Mouse (Mus musculus) midbrain, embryonic 11.5 days (tissue): ENCODE results near the gene Cd5. TPM values are rescaled to one million over a fixed set of nuclear protein-coding genes. Genes with fewer than 3 reads are reported as not detected.

ENCODE experiments used
- ATAC-seq: fragments of 200-750 bp; cut with Nextera tagmentation; 2 replicates; pipeline ENCODE4 v1.8.0; 2017; ENCODE audit warnings: moderate TSS enrichment, moderate library complexity; ENCODE audit not compliant: low FRiP score
- DNase-seq: peaks from one replicate; pipeline ENCODE4 v3.0.0; 2015; ENCODE audit warnings: low spot score; ENCODE audit errors: missing footprints
- H3K27ac ChIP-seq: fragments of 300-500 bp; sonication (generic); 2 replicates; pipeline ENCODE4 v1.5.1; 2014; ENCODE audit warnings: low read depth, low read length
- H3K27me3 ChIP-seq: fragments of 300-500 bp; sonication (generic); 2 replicates; pipeline ENCODE4 v1.6.1; 2014; ENCODE audit warnings: mild to moderate bottlenecking, low read length, moderate library complexity, mixed read lengths; ENCODE audit not compliant: control insufficient read depth, insufficient read depth
- H3K36me3 ChIP-seq: fragments of 300-500 bp; sonication (generic); 2 replicates; pipeline ENCODE4 v1.6.1; 2014; ENCODE audit warnings: mild to moderate bottlenecking, low read length, moderate library complexity, mixed read lengths; ENCODE audit not compliant: control insufficient read depth, insufficient read depth
- H3K4me1 ChIP-seq: fragments of 300-500 bp; sonication (generic); 2 replicates; pipeline ENCODE4 v1.6.1; 2014; ENCODE audit warnings: low read length; ENCODE audit not compliant: control insufficient read depth, insufficient read depth
- H3K4me2 ChIP-seq: fragments of 300-500 bp; sonication (generic); 2 replicates; pipeline ENCODE4 v1.6.1; 2014; ENCODE audit warnings: mild to moderate bottlenecking, moderate library complexity
- H3K4me3 ChIP-seq: fragments of 300-500 bp; sonication (generic); 2 replicates; pipeline ENCODE4 v1.5.1; 2014; ENCODE audit warnings: low read depth, low read length
- H3K9ac ChIP-seq: fragments of 300-500 bp; sonication (generic); 2 replicates; pipeline ENCODE4 v1.6.1; 2014; ENCODE audit warnings: low read length
- H3K9me3 ChIP-seq: fragments of 300-500 bp; sonication (generic); 2 replicates; pipeline ENCODE4 v1.6.1; 2016; ENCODE audit warnings: low read length; ENCODE audit not compliant: control insufficient read depth
- WGBS: fragments of 180-500 bp; shearing (Covaris S2); extraction: QIAGEN DNeasy Blood & Tissue Kit; methylation state at CpG from one replicate; pipeline ENCODE4 v1.1.7; 2014; 5-methylcytosine and 5-hydroxymethylcytosine counted together
- polyA plus RNA-seq: library from polyadenylated mRNA; unstranded; fragments of >200 nt; fragmentation: Nextera tagmentation; extraction: Ambion mirVana; gene quantifications from 2 replicates; pipeline ENCODE4 v1.2.1, GENCODE M21; 2014

Gene Cd5
- polyA plus RNA-seq, 1 experiment from 2014 or later, result 0.22 TPM

- Histone ChIP-seq H3K36me3 (no peaks in the 10 kb centered on the region), H3K27ac (no peak overlapping the region), H3K4me2 (no peak overlapping the region), H3K4me3 (no peak overlapping the region), H3K27me3 (no peaks in the 10 kb centered on the region), H3K4me1 (no peaks in the 10 kb centered on the region; the same call in 1 of the 2 replicates), H3K9ac (no peak overlapping the region), H3K9me3 (no peaks in the 10 kb centered on the region)
- ATAC-seq (no peak), DNase-seq (peak; percentile 59)
- 87% methylated on average over 6 of the region's 6 CpGs for WGBS
Measured at GRCm38 (mm10) chr19:10750161-10750560, 11.4 kb upstream of the Cd5 start.

- Histone ChIP-seq H3K4me2 (no peak overlapping the region), H3K4me3 (no peak overlapping the region), H3K27ac (no peak overlapping the region), H3K27me3 (no peaks in the 10 kb centered on the region), H3K9me3 (no peaks in the 10 kb centered on the region), H3K4me1 (no peaks in the 10 kb centered on the region; the same call in 1 of the 2 replicates), H3K9ac (no peak overlapping the region), H3K36me3 (no peaks in the 10 kb centered on the region)
- DNase-seq, result peak; percentile 69
- no peak for ATAC-seq
- WGBS, result 78% methylated on average over 6 of the region's 6 CpGs
Measured at GRCm38 (mm10) chr19:10749295-10749694, 10.5 kb upstream of the Cd5 start.

GRCm38 (mm10) chr19:10748401-10749102 lies 9.8 kb upstream of the Cd5 start:
- 49% methylated on average over 11 of the region's 11 CpGs for WGBS
- no peaks in the 10 kb centered on the region; the same call in 1 of the 2 replicates for H3K4me1 ChIP-seq
- ATAC-seq (no peak), DNase-seq (peak; percentile 81)
- H3K27ac ChIP-seq, result no peak overlapping the region
- no peak overlapping the region for H3K9ac ChIP-seq
- no peaks in the 10 kb centered on the region for H3K36me3 ChIP-seq
- no peaks in the 10 kb centered on the region for H3K9me3 ChIP-seq
- H3K4me2 ChIP-seq, result no peak overlapping the region
- H3K27me3 ChIP-seq, result no peaks in the 10 kb centered on the region
- no peak overlapping the region for H3K4me3 ChIP-seq

- WGBS, result 84% methylated on average over 6 of the region's 6 CpGs
- H3K9ac ChIP-seq, result no peak overlapping the region
- no peaks in the 10 kb centered on the region for H3K36me3 ChIP-seq
- H3K4me3 ChIP-seq, result no peak overlapping the region
- no peak overlapping the region for H3K4me2 ChIP-seq
- no peak overlapping the region for H3K27ac ChIP-seq
- no peaks in the 10 kb centered on the region for H3K27me3 ChIP-seq
- no peaks in the 10 kb centered on the region; the same call in 1 of the 2 replicates for H3K4me1 ChIP-seq
- ATAC-seq, result no peak
- H3K9me3 ChIP-seq, result no peaks in the 10 kb centered on the region
- DNase-seq, result peak; percentile 39
Measured at GRCm38 (mm10) chr19:10747718-10748117, 8.9 kb upstream of the Cd5 start.

GRCm38 (mm10) chr19:10747182-10747581 lies 8.4 kb upstream of the Cd5 start:
- H3K9me3 ChIP-seq, result no peaks in the 10 kb centered on the region
- no peak overlapping the region for H3K4me2 ChIP-seq
- H3K9ac ChIP-seq, result no peak overlapping the region
- WGBS, result 85% methylated on average over 7 of the region's 7 CpGs
- peak; percentile 23 for DNase-seq
- no peaks in the 10 kb centered on the region for H3K27me3 ChIP-seq
- H3K36me3 ChIP-seq, result no peaks in the 10 kb centered on the region
- ATAC-seq, result no peak
- H3K4me3 ChIP-seq, result no peak overlapping the region
- no peak overlapping the region for H3K27ac ChIP-seq
- H3K4me1 ChIP-seq, result no peaks in the 10 kb centered on the region; the same call in 1 of the 2 replicates

GRCm38 (mm10) chr19:10742565-10742964 lies 3.8 kb upstream of the Cd5 start:
- ATAC-seq (no peak), DNase-seq (no peak)
- H3K4me1 ChIP-seq, result no peaks in the 10 kb centered on the region
- H3K36me3 ChIP-seq, result no peaks in the 10 kb centered on the region
- H3K9me3 ChIP-seq, result no peaks in the 10 kb centered on the region
- H3K27ac ChIP-seq, result no peak overlapping the region
- H3K4me3 ChIP-seq, result no peak overlapping the region
- 79% methylated on average over 3 of the region's 3 CpGs for WGBS
- H3K27me3 ChIP-seq, result no peaks in the 10 kb centered on the region
- no peak overlapping the region for H3K9ac ChIP-seq
- no peak overlapping the region for H3K4me2 ChIP-seq

GRCm38 (mm10) chr19:10742145-10742544 lies 3.3 kb upstream of the Cd5 start:
- no peak overlapping the region for H3K4me2 ChIP-seq
- no peaks in the 10 kb centered on the region for H3K27me3 ChIP-seq
- H3K9ac ChIP-seq, result no peak overlapping the region
- no peaks in the 10 kb centered on the region for H3K36me3 ChIP-seq
- H3K4me3 ChIP-seq, result no peak overlapping the region
- no peak overlapping the region for H3K27ac ChIP-seq
- no peaks in the 10 kb centered on the region for H3K9me3 ChIP-seq
- DNase-seq (no peak), ATAC-seq (no peak)
- WGBS, result 82% methylated on average over 6 of the region's 6 CpGs
- H3K4me1 ChIP-seq, result no peaks in the 10 kb centered on the region

- Histone ChIP-seq H3K27me3 (no peaks in the 10 kb centered on the region), H3K9ac (no peak overlapping the region), H3K36me3 (no peaks in the 10 kb centered on the region), H3K4me3 (no peak overlapping the region), H3K4me2 (no peak overlapping the region), H3K4me1 (no peaks in the 10 kb centered on the region), H3K9me3 (no peaks in the 10 kb centered on the region), H3K27ac (no peak overlapping the region)
- DNase-seq, result no peak
- no peak for ATAC-seq
- 37% methylated on average over 11 of the region's 11 CpGs for WGBS
Measured at GRCm38 (mm10) chr19:10740641-10741440, 2.0 kb upstream of the Cd5 start.

GRCm38 (mm10) chr19:10739916-10740315 lies 1.1 kb upstream of the Cd5 start:
- no peaks in the 10 kb centered on the region for H3K4me1 ChIP-seq
- no peak overlapping the region for H3K27ac ChIP-seq
- ATAC-seq (no peak), DNase-seq (no peak)
- no peaks in the 10 kb centered on the region for H3K27me3 ChIP-seq
- H3K4me3 ChIP-seq, result no peak overlapping the region
- H3K9me3 ChIP-seq, result no peaks in the 10 kb centered on the region
- no peak overlapping the region for H3K4me2 ChIP-seq
- WGBS, result 93% methylated on average over 4 of the region's 4 CpGs
- no peaks in the 10 kb centered on the region for H3K36me3 ChIP-seq
- no peak overlapping the region for H3K9ac ChIP-seq
